Mouse (Mus musculus) midbrain, postnatal 0 days (tissue): ENCODE results near the gene Olfr1279. TPM values are rescaled to one million over a fixed set of nuclear protein-coding genes. Genes with fewer than 3 reads are reported as not detected.
"Not testable (repeated sequence)": the region's sequence is repeated elsewhere in the genome, so short reads cannot be mapped to it uniquely, and the experiment has no call there.

ENCODE experiments used
- ATAC-seq: fragments of 200-750 bp; cut with Nextera tagmentation; 2 replicates; pipeline ENCODE4 v1.8.0; 2017; ENCODE audit warnings: moderate number of reproducible peaks, mild to moderate bottlenecking, moderate TSS enrichment, moderate library complexity; ENCODE audit not compliant: low FRiP score
- DNase-seq: peaks from one replicate; pipeline ENCODE4 v3.0.0-alpha.2; 2015; ENCODE audit warnings: low spot score
- H3K27ac ChIP-seq: fragments of 300-500 bp; sonication (generic); 2 replicates; pipeline ENCODE4 v1.5.1; 2014; ENCODE audit warnings: low read depth, mild to moderate bottlenecking, low read length, mixed read lengths
- H3K27me3 ChIP-seq: fragments of 300-500 bp; sonication (generic); 2 replicates; pipeline ENCODE4 v1.6.1; 2014; ENCODE audit warnings: low read length, control low read depth, mixed read lengths; ENCODE audit not compliant: insufficient read depth
- H3K36me3 ChIP-seq: fragments of 300-500 bp; sonication (generic); 2 replicates; pipeline ENCODE4 v1.6.1; 2014; ENCODE audit warnings: low read length, control low read depth, mixed read lengths; ENCODE audit not compliant: insufficient read depth
- H3K4me1 ChIP-seq: fragments of 300-500 bp; sonication (generic); 2 replicates; pipeline ENCODE4 v1.6.1; 2014; ENCODE audit warnings: mild to moderate bottlenecking, control low read depth, antibody characterized with exemption, low read length, mixed read lengths; ENCODE audit not compliant: insufficient read depth
- H3K4me2 ChIP-seq: fragments of 300-500 bp; sonication (generic); 2 replicates; pipeline ENCODE4 v1.6.1; 2014; ENCODE audit warnings: low read depth, mild to moderate bottlenecking, low read length, mixed read lengths; ENCODE audit not compliant: poor library complexity, severe bottlenecking
- H3K4me3 ChIP-seq: fragments of 300-500 bp; sonication (generic); 2 replicates; pipeline ENCODE4 v1.5.1; 2014; ENCODE audit warnings: low read depth, mild to moderate bottlenecking, low read length, moderate library complexity
- H3K9ac ChIP-seq: fragments of 300-500 bp; sonication (generic); replicated peaks from 2 replicates; pipeline ENCODE4 v1.6.1; 2014; ENCODE audit warnings: mild to moderate bottlenecking, low read length, moderate library complexity, mixed read lengths; ENCODE audit not compliant: poor library complexity, severe bottlenecking
- H3K9me3 ChIP-seq: fragments of 300-500 bp; sonication (generic); 2 replicates; pipeline ENCODE4 v1.6.1; 2016; ENCODE audit warnings: low read length, control low read depth
- CTCF ChIP-seq: IDR thresholded peaks from 2 replicates; pipeline ENCODE4 v1.5.1; 2016; ENCODE audit warnings: antibody characterized with exemption, mild to moderate bottlenecking
- WGBS: fragments of 180-500 bp; shearing (Covaris S2); extraction: QIAGEN DNeasy Blood & Tissue Kit; methylation state at CpG from one replicate; pipeline ENCODE4 v1.1.7; 2014; 5-methylcytosine and 5-hydroxymethylcytosine counted together
- polyA plus RNA-seq: library from polyadenylated mRNA; unstranded; fragments of >200 nt; fragmentation: Nextera tagmentation; extraction: Ambion mirVana; gene quantifications from 2 replicates; pipeline ENCODE4 v1.2.1, GENCODE M21; 2015
- total RNA-seq: library from RNA; depleted of rRNA; stranded (reverse); fragments of >200 nt; gene quantifications from 2 replicates; pipeline ENCODE4 v1.2.3, GENCODE M21; 2014; rRNA removed

Gene Olfr1279
- total and polyA plus RNA-seq, 2 experiments from 2014 or later = not detected

GRCm38 (mm10) chr2:111326220-111326619 is 25.8 kb downstream of the Olfr1279 start, which contains the start of gene Olfr1281:
Olfr1281 (plus strand) TSS chr2:111326520.
- ATAC-seq = no peak
- H3K4me3 ChIP-seq = no peak within 1 kb of the TSS
- no peak within 1 kb of the TSS for H3K4me2 ChIP-seq
- H3K27ac ChIP-seq = no peak within 1 kb of the TSS
- no peaks in the 10 kb centered on the region for H3K27me3 ChIP-seq
- H3K9me3 ChIP-seq = no peaks in the 10 kb centered on the region
- no peak for TF ChIP-seq CTCF
- no peak within 1 kb of the TSS for H3K9ac ChIP-seq
- H3K4me1 ChIP-seq = no peaks in the 10 kb centered on the region
- WGBS = 76% methylated on average over 2 of the region's 2 CpGs
- no peaks in the 10 kb centered on the region for H3K36me3 ChIP-seq
- no peak for DNase-seq

GRCm38 (mm10) chr2:111333721-111334120 is 33.3 kb downstream of the Olfr1279 start:
- not testable (repeated sequence) for H3K27me3 ChIP-seq, H3K27ac ChIP-seq, H3K4me3 ChIP-seq, H3K9me3 ChIP-seq, DNase-seq, ATAC-seq, H3K4me2 ChIP-seq, H3K9ac ChIP-seq, H3K4me1 ChIP-seq, H3K36me3 ChIP-seq
- WGBS = 91% methylated on average over 5 of the region's 5 CpGs

- H3K36me3 ChIP-seq = no peaks in the 10 kb centered on the region
- H3K4me2 ChIP-seq = no peak within 1 kb of the TSS
- H3K4me1 ChIP-seq = no peaks in the 10 kb centered on the region
- no peak within 1 kb of the TSS for H3K4me3 ChIP-seq
- no peaks in the 10 kb centered on the region for H3K27me3 ChIP-seq
- no peaks in the 10 kb centered on the region for H3K9me3 ChIP-seq
- 78% methylated on average over 2 of the region's 2 CpGs for WGBS
- no peak for TF ChIP-seq CTCF
- no peak within 1 kb of the TSS for H3K27ac ChIP-seq
- no peak within 1 kb of the TSS for H3K9ac ChIP-seq
- DNase-seq = no peak
- ATAC-seq = no peak
Measured at GRCm38 (mm10) chr2:111335976-111336375, 35.5 kb downstream of the Olfr1279 start, which contains the start of gene Olfr1282. Olfr1282 (minus strand) TSS chr2:111336076.

Other genes with a start within 250 kb of the Olfr1279 start
- gene Gm13941, start 194.7 kb upstream of the Olfr1279 start, total RNA-seq = not detected in 2 replicates
- gene Gm13941, start 194.7 kb upstream of the Olfr1279 start, polyA plus RNA-seq = not detected in 2 replicates
- gene Gm15130, start 147.7 kb upstream of the Olfr1279 start, total RNA-seq = not detected in 2 replicates
- not detected in 2 replicates for gene Gm15130, start 147.7 kb upstream of the Olfr1279 start, polyA plus RNA-seq
- gene 4930430A15Rik, start 71.0 kb upstream of the Olfr1279 start, total RNA-seq = not detected in 2 replicates
- not detected in 2 replicates for gene 4930430A15Rik, start 71.0 kb upstream of the Olfr1279 start, polyA plus RNA-seq
- gene Olfr1275, start 65.3 kb upstream of the Olfr1279 start, total RNA-seq = not detected in 2 replicates
- not detected in 2 replicates for gene Olfr1275, start 65.3 kb upstream of the Olfr1279 start, polyA plus RNA-seq
- not detected in 2 replicates for gene Olfr1276, start 46.1 kb upstream of the Olfr1279 start, total RNA-seq
- gene Olfr1276, start 46.1 kb upstream of the Olfr1279 start, polyA plus RNA-seq = not detected in 2 replicates
- gene Olfr1277, start 26.5 kb upstream of the Olfr1279 start, total RNA-seq = not detected in 2 replicates
- not detected in 2 replicates for gene Olfr1277, start 26.5 kb upstream of the Olfr1279 start, polyA plus RNA-seq
- gene Olfr1278, start 10.5 kb upstream of the Olfr1279 start, total RNA-seq = not detected in 2 replicates
- gene Olfr1278, start 10.5 kb upstream of the Olfr1279 start, polyA plus RNA-seq = not detected in 2 replicates
- not detected in 2 replicates for gene Olfr1280, start 13.4 kb downstream of the Olfr1279 start, total RNA-seq
- not detected in 2 replicates for gene Olfr1280, start 13.4 kb downstream of the Olfr1279 start, polyA plus RNA-seq
- gene Olfr1281, start 25.9 kb downstream of the Olfr1279 start, total RNA-seq = not detected in 2 replicates
- not detected in 2 replicates for gene Olfr1281, start 25.9 kb downstream of the Olfr1279 start, polyA plus RNA-seq
- not detected in 2 replicates for gene Olfr1282, start 35.4 kb downstream of the Olfr1279 start, total RNA-seq
- not detected in 2 replicates for gene Olfr1282, start 35.4 kb downstream of the Olfr1279 start, polyA plus RNA-seq
- not detected in 2 replicates for gene Olfr1283, start 66.2 kb downstream of the Olfr1279 start, total RNA-seq
- not detected in 2 replicates for gene Olfr1283, start 66.2 kb downstream of the Olfr1279 start, polyA plus RNA-seq
- not detected in 2 replicates for gene Olfr1284, start 74.9 kb downstream of the Olfr1279 start, total RNA-seq
- gene Olfr1284, start 74.9 kb downstream of the Olfr1279 start, polyA plus RNA-seq = not detected in 2 replicates
- gene Olfr1286, start 122.5 kb downstream of the Olfr1279 start, total RNA-seq = not detected in 2 replicates
- gene Olfr1286, start 122.5 kb downstream of the Olfr1279 start, polyA plus RNA-seq = not detected in 2 replicates
- not detected in 2 replicates for gene Olfr1287, start 148.5 kb downstream of the Olfr1279 start, total RNA-seq
- gene Olfr1287, start 148.5 kb downstream of the Olfr1279 start, polyA plus RNA-seq = not detected in 2 replicates
- not detected in 2 replicates for gene Olfr1288, start 173.5 kb downstream of the Olfr1279 start, total RNA-seq
- gene Olfr1288, start 173.5 kb downstream of the Olfr1279 start, polyA plus RNA-seq = not detected in 2 replicates
- gene Olfr1289, start 180.2 kb downstream of the Olfr1279 start, total RNA-seq = not detected in 2 replicates
- gene Olfr1289, start 180.2 kb downstream of the Olfr1279 start, polyA plus RNA-seq = not detected in 2 replicates
- not detected in 2 replicates for gene Olfr1290, start 193.2 kb downstream of the Olfr1279 start, total RNA-seq
- gene Olfr1290, start 193.2 kb downstream of the Olfr1279 start, polyA plus RNA-seq = not detected in 2 replicates
- not detected in 2 replicates for gene Olfr1291-ps1, start 196.5 kb downstream of the Olfr1279 start, total RNA-seq
- not detected in 2 replicates for gene Olfr1291-ps1, start 196.5 kb downstream of the Olfr1279 start, polyA plus RNA-seq
- gene Olfr1293-ps, start 224.6 kb downstream of the Olfr1279 start, total RNA-seq = not detected in 2 replicates
- not detected in 2 replicates for gene Olfr1293-ps, start 224.6 kb downstream of the Olfr1279 start, polyA plus RNA-seq
- not detected in 2 replicates for gene Olfr1294, start 239.7 kb downstream of the Olfr1279 start, total RNA-seq
- gene Olfr1294, start 239.7 kb downstream of the Olfr1279 start, polyA plus RNA-seq = not detected in 2 replicates